Mouse (Mus musculus): Measurements from ENCODE around the gene Cmss1. TPM values are rescaled to one million over a fixed set of nuclear protein-coding genes. Genes with fewer than 3 reads are reported as not detected.

Gene Cmss1
- polyA plus RNA-seq, 1 experiment, result 9.0 TPM

GRCm38 (mm10) chr16:57563453-57563852, 43.2 kb downstream of the Cmss1 start:
- Histone ChIP-seq H3K27ac (ENCODE audit: insufficient read depth, low read length) (peak overlapping the region; percentile 93), H3K4me1 (ENCODE audit: control insufficient read depth, insufficient read depth, low read length) (peaks cover 20% of the 10 kb centered on the region), H3K4me3 (ENCODE audit: insufficient read depth, low read length) (no peak overlapping the region)
- no peak for TF ChIP-seq POLR2A (IDR thresholded peaks at IDR 0.05; ENCODE audit: low read depth, low read length)
- no peak for TF ChIP-seq CTCF (IDR thresholded peaks at IDR 0.05; ENCODE audit: borderline replicate concordance, insufficient read depth, low read length)

DNA sequence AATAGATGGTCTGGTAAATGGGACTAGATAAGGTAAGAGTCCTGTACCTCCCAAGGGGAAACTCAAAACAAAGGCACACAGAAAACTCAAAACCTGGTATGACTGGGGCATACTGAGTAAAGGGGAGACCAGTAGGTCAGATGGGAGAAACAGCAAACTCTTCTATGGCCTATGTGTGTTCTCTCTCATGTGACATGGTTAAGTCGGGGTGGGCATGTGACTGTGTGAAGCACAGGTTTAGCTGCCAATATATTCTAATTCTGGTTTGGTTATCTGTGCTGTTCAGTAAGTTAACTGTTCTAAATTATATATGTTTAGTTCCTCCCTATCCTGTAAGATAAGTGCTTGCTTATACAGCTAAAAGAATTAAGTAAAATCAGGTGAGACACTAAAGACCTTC, 46.5 kb downstream of the Cmss1 start:
- Histone ChIP-seq H3K4me3 (ENCODE audit: insufficient read depth, low read length) (no peak overlapping the region), H3K27ac (ENCODE audit: insufficient read depth, low read length) (peak overlapping the region; percentile 34; the same call in 1 of the 2 replicates), H3K4me1 (ENCODE audit: control insufficient read depth, insufficient read depth, low read length) (peaks cover 29% of the 10 kb centered on the region)
- TF ChIP-seq POLR2A (IDR thresholded peaks at IDR 0.05; ENCODE audit: low read depth, low read length) (no peak), CTCF (IDR thresholded peaks at IDR 0.05; ENCODE audit: borderline replicate concordance, insufficient read depth, low read length) (no peak)

DNA sequence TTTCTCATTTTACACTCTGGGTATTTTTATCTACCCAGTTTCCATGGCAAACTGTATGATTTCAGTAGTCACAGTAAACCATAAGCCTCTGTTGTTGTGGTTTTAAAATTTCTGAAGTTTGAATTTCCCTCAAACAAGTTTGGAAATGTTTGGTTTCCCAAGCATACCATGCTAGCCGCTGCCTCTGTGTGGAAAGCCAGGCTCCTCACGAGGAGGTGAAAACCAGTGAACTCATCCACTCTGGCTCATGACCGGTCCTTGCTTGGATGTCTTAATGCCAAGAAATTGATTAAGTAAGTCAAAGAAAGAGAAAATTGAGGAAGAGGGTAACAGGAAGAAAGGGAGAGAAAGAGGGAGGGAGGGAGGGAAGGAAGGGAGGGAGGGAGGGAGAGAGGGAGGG, 48.4 kb downstream of the Cmss1 start:
- no peak for TF ChIP-seq CTCF (IDR thresholded peaks at IDR 0.05; ENCODE audit: borderline replicate concordance, insufficient read depth, low read length)
- no peak for TF ChIP-seq POLR2A (IDR thresholded peaks at IDR 0.05; ENCODE audit: low read depth, low read length)
- peaks cover 40% of the 10 kb centered on the region for H3K4me1 ChIP-seq (ENCODE audit: control insufficient read depth, insufficient read depth, low read length)
- no peak overlapping the region for H3K4me3 ChIP-seq (ENCODE audit: insufficient read depth, low read length)
- H3K27ac ChIP-seq (ENCODE audit: insufficient read depth, low read length), result peak overlapping the region; percentile 35; the same call in 1 of the 2 replicates

DNA sequence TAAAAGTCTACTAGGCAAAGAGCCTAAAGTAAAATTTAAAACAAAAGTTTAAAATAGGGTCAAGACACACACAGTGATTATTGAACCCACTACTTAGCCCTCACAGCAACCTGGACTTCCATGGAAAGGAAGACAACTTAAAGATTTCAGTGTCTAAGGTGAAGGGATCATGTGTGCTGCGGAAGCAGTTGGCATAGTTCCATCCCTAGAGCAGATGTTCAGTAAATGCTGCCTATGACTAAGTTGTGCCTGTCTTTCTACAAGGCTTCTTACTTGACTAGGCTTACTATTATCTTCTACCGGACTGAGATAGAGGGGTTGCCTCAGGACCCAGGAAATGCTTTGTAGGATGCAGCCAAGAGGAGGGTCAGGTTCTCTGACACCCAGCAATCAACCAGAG, 50.4 kb downstream of the Cmss1 start:
- Histone ChIP-seq H3K27ac (ENCODE audit: insufficient read depth, low read length) (peak overlapping the region; percentile 86), H3K4me3 (ENCODE audit: insufficient read depth, low read length) (no peak overlapping the region), H3K4me1 (ENCODE audit: control insufficient read depth, insufficient read depth, low read length) (peaks cover 37% of the 10 kb centered on the region)
- TF ChIP-seq CTCF (IDR thresholded peaks at IDR 0.05; ENCODE audit: borderline replicate concordance, insufficient read depth, low read length) (no peak), POLR2A (IDR thresholded peaks at IDR 0.05; ENCODE audit: low read depth, low read length) (no peak)

GRCm38 (mm10) chr16:57555667-57556066, 51.0 kb downstream of the Cmss1 start:
- peak overlapping the region; percentile 86; the same call in 1 of the 2 replicates for H3K27ac ChIP-seq (ENCODE audit: insufficient read depth, low read length)
- TF ChIP-seq CTCF (IDR thresholded peaks at IDR 0.05; ENCODE audit: borderline replicate concordance, insufficient read depth, low read length) (no peak), POLR2A (IDR thresholded peaks at IDR 0.05; ENCODE audit: low read depth, low read length) (no peak)
- peaks cover 37% of the 10 kb centered on the region for H3K4me1 ChIP-seq (ENCODE audit: control insufficient read depth, insufficient read depth, low read length)
- no peak overlapping the region for H3K4me3 ChIP-seq (ENCODE audit: insufficient read depth, low read length)

GRCm38 (mm10) chr16:57554886-57555400, 51.7 kb downstream of the Cmss1 start:
- H3K4me3 ChIP-seq (ENCODE audit: insufficient read depth, low read length), result no peak overlapping the region
- H3K27ac ChIP-seq (ENCODE audit: insufficient read depth, low read length), result peak overlapping the region; percentile 67
- peaks cover 37% of the 10 kb centered on the region for H3K4me1 ChIP-seq (ENCODE audit: control insufficient read depth, insufficient read depth, low read length)
- no peak for TF ChIP-seq POLR2A (IDR thresholded peaks at IDR 0.05; ENCODE audit: low read depth, low read length)
- no peak for TF ChIP-seq CTCF (IDR thresholded peaks at IDR 0.05; ENCODE audit: borderline replicate concordance, insufficient read depth, low read length)

GRCm38 (mm10) chr16:57553235-57553634, 53.4 kb downstream of the Cmss1 start:
- TF ChIP-seq CTCF (IDR thresholded peaks at IDR 0.05; ENCODE audit: borderline replicate concordance, insufficient read depth, low read length), result no peak
- no peak for TF ChIP-seq POLR2A (IDR thresholded peaks at IDR 0.05; ENCODE audit: low read depth, low read length)
- Histone ChIP-seq H3K4me1 (ENCODE audit: control insufficient read depth, insufficient read depth, low read length) (peaks cover 33% of the 10 kb centered on the region), H3K4me3 (ENCODE audit: insufficient read depth, low read length) (no peak overlapping the region), H3K27ac (ENCODE audit: insufficient read depth, low read length) (peak overlapping the region; percentile 67)

DNA sequence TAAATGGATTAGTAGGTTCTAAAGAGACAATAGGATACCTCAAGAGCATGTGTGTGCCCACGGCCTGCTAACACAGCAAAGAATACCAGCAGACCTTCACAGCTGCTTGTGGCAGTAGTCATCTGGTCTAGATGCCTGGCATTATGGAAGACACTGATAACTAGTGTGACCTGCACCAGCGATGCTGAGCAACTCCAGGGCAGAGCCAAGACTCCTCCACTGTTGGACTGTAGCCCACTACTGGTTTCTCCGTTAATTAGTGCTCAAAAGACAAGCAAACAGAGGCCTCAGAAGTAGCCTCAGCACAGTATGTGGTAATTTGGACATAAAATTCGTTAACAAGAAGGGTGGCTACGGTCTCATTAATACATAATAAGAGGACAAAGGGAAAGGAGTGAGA, 54.0 kb downstream of the Cmss1 start:
- Histone ChIP-seq H3K27ac (ENCODE audit: insufficient read depth, low read length) (peak overlapping the region; percentile 67), H3K4me1 (ENCODE audit: control insufficient read depth, insufficient read depth, low read length) (peaks cover 35% of the 10 kb centered on the region), H3K4me3 (ENCODE audit: insufficient read depth, low read length) (no peak overlapping the region; the same call in 1 of the 2 replicates)
- TF ChIP-seq POLR2A (IDR thresholded peaks at IDR 0.05; ENCODE audit: low read depth, low read length) (peak; percentile 15; the same call in 1 of the 2 replicates), CTCF (IDR thresholded peaks at IDR 0.05; ENCODE audit: borderline replicate concordance, insufficient read depth, low read length) (no peak)

- peak overlapping the region; percentile 25 for H3K4me3 ChIP-seq (ENCODE audit: insufficient read depth, low read length)
These were observed 55.0 kb downstream of the Cmss1 start for GRCm38 (mm10) chr16:57551617-57552016.

DNA sequence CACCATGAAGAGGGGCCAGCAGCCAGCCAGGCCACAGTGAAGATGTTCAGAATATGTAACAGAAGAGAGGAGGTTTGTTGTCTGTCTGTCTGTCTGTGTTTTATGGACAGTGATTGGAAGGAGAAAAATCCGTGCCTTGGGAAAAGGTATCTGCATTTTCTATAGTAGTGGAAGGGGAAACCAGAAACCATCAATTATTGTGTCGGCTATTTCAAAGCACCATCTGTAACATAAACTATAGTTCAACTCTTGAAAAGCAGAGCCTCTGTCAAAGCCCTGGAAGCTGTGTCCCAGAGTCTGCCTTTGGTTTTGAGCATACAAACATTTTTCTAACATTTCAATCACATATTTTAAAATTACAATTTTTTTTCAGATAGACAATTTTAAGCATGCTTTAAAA, 55.8 kb downstream of the Cmss1 start:
- H3K4me3 ChIP-seq (ENCODE audit: insufficient read depth, low read length), result peak overlapping the region; percentile 99
- H3K27ac ChIP-seq (ENCODE audit: insufficient read depth, low read length), result peak overlapping the region; percentile 94
- peaks cover 24% of the 10 kb centered on the region for H3K4me1 ChIP-seq (ENCODE audit: control insufficient read depth, insufficient read depth, low read length)
- TF ChIP-seq POLR2A (IDR thresholded peaks at IDR 0.05; ENCODE audit: low read depth, low read length), result peak; percentile 42; the same call in 1 of the 2 replicates
- no peak for TF ChIP-seq CTCF (IDR thresholded peaks at IDR 0.05; ENCODE audit: borderline replicate concordance, insufficient read depth, low read length)

More at GRCm38 (mm10) chr16:57551617-57552016, 55.0 kb downstream of the Cmss1 start:
- TF ChIP-seq CTCF (IDR thresholded peaks at IDR 0.05; ENCODE audit: borderline replicate concordance, insufficient read depth, low read length), result no peak
- peak; percentile 25; the same call in 1 of the 2 replicates for TF ChIP-seq POLR2A (IDR thresholded peaks at IDR 0.05; ENCODE audit: low read depth, low read length)
- peaks cover 29% of the 10 kb centered on the region for H3K4me1 ChIP-seq (ENCODE audit: control insufficient read depth, insufficient read depth, low read length)
- H3K27ac ChIP-seq (ENCODE audit: insufficient read depth, low read length), result peak overlapping the region; percentile 94; the same call in 1 of the 2 replicates

Data from embryonic fibroblast, embryonic 13.5 days (primary cell).